Mouse (Mus musculus): ENCODE results near the gene St6gal2. TPM values are rescaled to one million over a fixed set of nuclear protein-coding genes. Genes with fewer than 3 reads are reported as not detected.
A peak's percentile ranks its signal among the peaks of the same experiment; 100 is the strongest.

Gene St6gal2
- polyA plus RNA-seq (2012; rRNA removed) (under 0.01 and 0.03 TPM in 2 replicates), polyA plus RNA-seq (2014; fragmentation: Nextera tagmentation; extraction: Ambion mirVana) (not detected in 2 replicates)

DNA sequence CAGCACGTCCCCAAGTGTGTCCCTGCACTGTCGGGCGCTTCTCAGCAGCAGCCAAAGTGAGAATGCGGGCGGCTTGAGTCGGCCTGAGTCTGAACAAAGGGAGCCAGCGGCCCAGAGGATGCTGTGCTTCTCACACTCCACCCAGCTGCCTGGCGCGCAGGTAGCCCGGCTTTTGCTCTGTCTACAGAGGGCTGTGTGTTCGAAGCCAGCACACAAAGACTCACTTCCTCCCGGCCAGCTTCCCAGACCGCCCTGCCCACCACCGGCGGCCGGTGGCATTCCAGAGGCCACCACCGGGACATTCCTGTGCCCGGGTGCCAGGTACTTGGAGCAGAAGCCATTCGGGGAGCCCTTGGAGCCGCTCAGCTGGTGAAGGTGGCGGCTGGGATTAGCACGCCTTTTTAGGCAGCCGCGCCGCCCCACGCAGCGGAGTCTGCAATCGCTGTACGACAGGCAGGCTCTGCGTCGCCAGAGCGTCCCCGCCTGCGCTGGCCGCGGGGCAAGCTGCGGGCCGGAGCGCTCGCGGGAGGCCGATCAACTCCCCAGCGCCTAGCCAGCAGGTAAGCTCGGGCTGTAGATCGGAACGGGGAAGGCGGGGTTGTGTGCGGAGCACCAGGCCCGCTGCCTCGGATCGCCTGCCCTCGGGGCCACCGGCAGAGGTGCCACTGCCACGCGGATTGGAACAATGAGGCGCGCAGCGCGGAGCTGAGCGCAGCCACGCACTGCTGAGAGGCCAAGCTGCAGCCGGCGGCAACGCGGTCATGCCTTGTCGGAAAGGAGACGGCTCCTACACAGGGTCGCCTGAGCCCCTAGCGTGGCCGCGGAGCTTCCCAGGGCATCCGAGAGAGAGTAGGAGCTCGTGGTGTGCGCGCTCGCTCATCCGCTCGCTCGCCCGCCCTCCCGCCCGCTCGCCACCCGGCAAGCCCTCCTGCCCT is at the start of gene St6gal2:
Gene St6gal2 (plus strand): TSS at position 133 of the 935 bp plus-strand sequence.
- 3% methylated on average over 82 of the region's 84 CpGs for WGBS (ENCODE audit: insufficient replicate concordance)
- H3K27me3 ChIP-seq (ENCODE audit: control insufficient read depth, insufficient read depth, low read length), result peaks cover 21% of the 10 kb centered on the region
- no peak for DNase-seq (ENCODE audit: low read depth in 3 of 3, low spot score in 3 of 3)
- no peak within 1 kb of the TSS for H3K9ac ChIP-seq (replicated peaks)
- H3K4me3 ChIP-seq (ENCODE audit: insufficient read depth in 1 of 2, low read depth in 2 of 2, low read length in 2 of 2), result 0 out of 4 replicates have a peak within 1 kb of the TSS, but pooled peaks have one; percentile 1 to 6
- ATAC-seq (ENCODE audit: insufficient read depth), result no peak
- H3K27ac ChIP-seq, result no peak within 1 kb of the TSS
- no peak for TF ChIP-seq CTCF (IDR thresholded peaks at IDR 0.05; ENCODE audit: low read depth)
- TF ChIP-seq EP300 (IDR thresholded peaks at IDR 0.05; ENCODE audit: low read depth), result no peak
- no peaks in the 10 kb centered on the region for H3K36me3 ChIP-seq (replicated peaks; ENCODE audit: control insufficient read depth, insufficient read depth, low read depth)
- no peaks in the 10 kb centered on the region for H3K4me1 ChIP-seq (replicated peaks; ENCODE audit: control insufficient read depth in 2 of 2, insufficient read depth in 2 of 2, low read length in 1 of 2)
- H3K4me2 ChIP-seq (ENCODE audit: low read depth), result peak within 1 kb of the TSS; percentile 38
- H3K9me3 ChIP-seq (ENCODE audit: control insufficient read depth, low read length), result no peaks in the 10 kb centered on the region

DNA sequence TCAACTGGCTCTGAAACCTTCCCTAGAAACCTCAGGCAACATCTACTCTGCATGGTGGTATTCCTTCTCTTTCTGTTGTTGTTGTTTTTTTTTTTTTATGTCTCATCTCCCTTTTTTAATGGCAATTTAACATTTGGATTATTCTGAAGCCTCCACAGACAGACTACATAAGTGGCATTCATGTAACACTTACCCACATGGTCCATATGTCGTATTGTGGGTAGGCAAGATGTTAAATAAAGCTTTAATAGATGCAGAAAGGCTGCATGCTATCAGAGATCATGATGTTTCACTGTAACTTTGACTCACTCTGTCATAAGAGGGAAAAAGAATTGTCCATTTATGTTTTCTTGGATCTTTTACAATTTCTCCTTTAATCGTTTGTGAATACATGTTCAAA is 39.1 kb upstream of the St6gal2 start:
- H3K9ac ChIP-seq (replicated peaks), result no peak overlapping the region
- no peaks in the 10 kb centered on the region for H3K36me3 ChIP-seq (replicated peaks; ENCODE audit: control insufficient read depth, insufficient read depth, low read depth)
- H3K9me3 ChIP-seq (ENCODE audit: control insufficient read depth, low read length), result no peaks in the 10 kb centered on the region
- DNase-seq (ENCODE audit: low read depth in 3 of 3, low spot score in 3 of 3) (no peak), ATAC-seq (ENCODE audit: insufficient read depth) (no peak)
- no peak overlapping the region for H3K4me2 ChIP-seq (ENCODE audit: low read depth)
- H3K4me1 ChIP-seq (replicated peaks; ENCODE audit: control insufficient read depth in 2 of 2, insufficient read depth in 2 of 2, low read length in 1 of 2), result no peaks in the 10 kb centered on the region
- WGBS (ENCODE audit: insufficient replicate concordance), result 59% methylated on average over 2 of the region's 2 CpGs
- H3K27ac ChIP-seq, result no peak overlapping the region
- no peak overlapping the region for H3K4me3 ChIP-seq (ENCODE audit: insufficient read depth in 1 of 2, low read depth in 2 of 2, low read length in 2 of 2)
- no peaks in the 10 kb centered on the region for H3K27me3 ChIP-seq (ENCODE audit: control insufficient read depth, insufficient read depth, low read length)
- TF ChIP-seq CTCF (IDR thresholded peaks at IDR 0.05; ENCODE audit: low read depth), result no peak
- TF ChIP-seq EP300 (IDR thresholded peaks at IDR 0.05; ENCODE audit: low read depth), result no peak

DNA sequence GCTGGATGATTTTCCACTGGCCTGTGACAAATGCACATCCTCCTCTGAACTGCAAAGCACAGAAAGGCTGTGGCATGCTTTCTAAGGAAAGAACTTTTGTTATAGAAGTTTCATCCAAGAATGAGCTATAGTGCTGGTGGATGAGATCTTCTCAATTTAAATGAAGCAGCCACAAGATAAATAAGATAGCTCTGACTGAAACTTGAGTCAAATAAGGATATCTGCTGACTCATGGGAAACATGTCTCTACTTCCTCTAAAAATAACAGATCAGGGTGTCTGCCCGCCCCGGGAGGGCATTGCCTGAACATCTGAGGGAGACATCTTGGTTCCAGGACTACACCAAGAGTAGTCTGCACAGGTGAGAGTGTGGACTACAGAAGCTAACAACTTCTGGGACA is 28.7 kb upstream of the St6gal2 start:
- WGBS (ENCODE audit: insufficient replicate concordance), result 51% methylated on average over 2 of the region's 2 CpGs
- H3K4me3 ChIP-seq (ENCODE audit: insufficient read depth in 1 of 2, low read depth in 2 of 2, low read length in 2 of 2), result no peak overlapping the region
- no peak for TF ChIP-seq CTCF (IDR thresholded peaks at IDR 0.05; ENCODE audit: low read depth)
- no peak for TF ChIP-seq EP300 (IDR thresholded peaks at IDR 0.05; ENCODE audit: low read depth)
- no peak for ATAC-seq (ENCODE audit: insufficient read depth)
- H3K36me3 ChIP-seq (replicated peaks; ENCODE audit: control insufficient read depth, insufficient read depth, low read depth), result no peaks in the 10 kb centered on the region
- no peak overlapping the region for H3K4me2 ChIP-seq (ENCODE audit: low read depth)
- no peak overlapping the region for H3K9ac ChIP-seq (replicated peaks)
- no peaks in the 10 kb centered on the region for H3K27me3 ChIP-seq (ENCODE audit: control insufficient read depth, insufficient read depth, low read length)
- no peak for DNase-seq (ENCODE audit: low read depth in 3 of 3, low spot score in 3 of 3)
- no peak overlapping the region for H3K27ac ChIP-seq
- no peaks in the 10 kb centered on the region for H3K9me3 ChIP-seq (ENCODE audit: control insufficient read depth, low read length)
- H3K4me1 ChIP-seq (replicated peaks; ENCODE audit: control insufficient read depth in 2 of 2, insufficient read depth in 2 of 2, low read length in 1 of 2), result no peaks in the 10 kb centered on the region

DNA sequence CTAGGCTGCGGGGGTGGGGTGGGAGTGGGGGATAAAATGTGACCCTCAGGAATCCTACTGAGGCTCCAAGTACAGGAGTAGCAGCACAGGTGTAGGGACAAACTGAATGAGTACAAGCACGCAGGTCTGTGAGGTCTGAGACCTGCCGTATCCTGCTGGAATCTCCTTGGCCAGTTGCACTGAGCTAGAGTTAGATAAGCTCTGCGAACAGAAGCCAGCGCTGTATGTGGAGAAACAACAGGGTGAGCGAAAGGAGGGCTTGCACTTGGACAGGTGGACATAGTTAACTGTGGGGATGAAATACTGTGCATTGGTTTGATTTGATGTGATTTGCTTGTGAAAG is 974 bp downstream of the St6gal2 start:
- H3K9ac ChIP-seq (replicated peaks), result no peak overlapping the region
- H3K9me3 ChIP-seq (ENCODE audit: control insufficient read depth, low read length), result no peaks in the 10 kb centered on the region
- H3K27ac ChIP-seq, result no peak overlapping the region
- H3K4me2 ChIP-seq (ENCODE audit: low read depth), result no peak overlapping the region
- peaks cover 21% of the 10 kb centered on the region for H3K27me3 ChIP-seq (ENCODE audit: control insufficient read depth, insufficient read depth, low read length)
- no peak for TF ChIP-seq EP300 (IDR thresholded peaks at IDR 0.05; ENCODE audit: low read depth)
- no peak for TF ChIP-seq CTCF (IDR thresholded peaks at IDR 0.05; ENCODE audit: low read depth)
- H3K36me3 ChIP-seq (replicated peaks; ENCODE audit: control insufficient read depth, insufficient read depth, low read depth), result no peaks in the 10 kb centered on the region
- no peak for ATAC-seq (ENCODE audit: insufficient read depth)
- no peak overlapping the region for H3K4me3 ChIP-seq (ENCODE audit: insufficient read depth in 1 of 2, low read depth in 2 of 2, low read length in 2 of 2)
- H3K4me1 ChIP-seq (replicated peaks; ENCODE audit: control insufficient read depth in 2 of 2, insufficient read depth in 2 of 2, low read length in 1 of 2), result no peaks in the 10 kb centered on the region
- DNase-seq (ENCODE audit: low read depth in 3 of 3, low spot score in 3 of 3), result no peak
- WGBS (ENCODE audit: insufficient replicate concordance), result 3% methylated on average over 6 of the region's 6 CpGs

DNA sequence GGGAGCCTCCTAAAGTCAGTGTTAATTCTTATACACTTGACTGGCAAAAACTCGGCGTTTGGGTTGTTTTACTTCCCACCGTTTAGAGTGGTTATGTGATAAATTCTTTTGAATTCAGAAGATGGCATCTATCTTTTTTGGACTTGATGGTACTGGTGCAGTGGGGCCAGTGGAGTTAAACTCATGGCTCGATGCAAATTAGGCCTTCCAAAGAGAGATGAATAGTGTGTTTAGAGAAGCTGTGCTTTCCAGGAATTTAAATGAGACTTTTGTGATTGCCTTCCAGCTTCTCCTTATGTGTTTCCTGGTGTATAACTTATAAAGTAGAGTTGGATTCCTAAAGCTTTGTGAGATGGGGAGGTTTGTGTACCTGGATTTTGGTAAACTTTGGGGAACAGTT is 1.5 kb downstream of the St6gal2 start:
- Histone ChIP-seq H3K36me3 (replicated peaks; ENCODE audit: control insufficient read depth, insufficient read depth, low read depth) (no peaks in the 10 kb centered on the region), H3K9ac (replicated peaks) (no peak overlapping the region), H3K4me2 (ENCODE audit: low read depth) (no peak overlapping the region), H3K27ac (no peak overlapping the region), H3K9me3 (ENCODE audit: control insufficient read depth, low read length) (no peaks in the 10 kb centered on the region), H3K27me3 (ENCODE audit: control insufficient read depth, insufficient read depth, low read length) (peaks cover 21% of the 10 kb centered on the region), H3K4me3 (ENCODE audit: insufficient read depth in 1 of 2, low read depth in 2 of 2, low read length in 2 of 2) (no peak overlapping the region), H3K4me1 (replicated peaks; ENCODE audit: control insufficient read depth in 2 of 2, insufficient read depth in 2 of 2, low read length in 1 of 2) (no peaks in the 10 kb centered on the region)
- ATAC-seq (ENCODE audit: insufficient read depth) (no peak), DNase-seq (ENCODE audit: low read depth in 3 of 3, low spot score in 3 of 3) (no peak)
- 30% methylated on average over 4 of the region's 4 CpGs for WGBS (ENCODE audit: insufficient replicate concordance)
- TF ChIP-seq CTCF (IDR thresholded peaks at IDR 0.05; ENCODE audit: low read depth) (no peak), EP300 (IDR thresholded peaks at IDR 0.05; ENCODE audit: low read depth) (no peak)
